Mouse (Mus musculus): ENCODE data around the gene Rpl36.

Rpl36 gene

GRCm38 (mm10) chr17:56613236-56613844, at the start of gene Rpl36:
TSS of gene Rpl36 (plus strand) at chr17:56613416.
- in situ Hi-C loops (cut with MboI; ENCODE audit: unreplicated experiment in 2 of 2), result loop anchor here in 1 of 2 experiments (5.0 kb wide), 1 partner anchor 34 kb away; no protein-coding TSS in a partner anchor

- in situ Hi-C loops (cut with MboI; ENCODE audit: unreplicated experiment in 2 of 2), result loop anchor here in 1 of 2 experiments (5.0 kb wide), 1 partner anchor 86 kb away; no protein-coding TSS in a partner anchor
These were observed 46.9 kb upstream of the Rpl36 start for GRCm38 (mm10) chr17:56566293-56566692.

- in situ Hi-C loops (cut with MboI; ENCODE audit: unreplicated experiment in 2 of 2), result loop anchor here in 1 of 2 experiments (5.0 kb wide), 1 partner anchor 85 kb away; no protein-coding TSS in a partner anchor
These were observed 46.3 kb upstream of the Rpl36 start for GRCm38 (mm10) chr17:56566918-56567317.

GRCm38 (mm10) chr17:56567370-56567769, 45.8 kb upstream of the Rpl36 start:
- in situ Hi-C loops (cut with MboI; ENCODE audit: unreplicated experiment in 2 of 2), result loop anchor here in 1 of 2 experiments (5.0 kb wide), 1 partner anchor 85 kb away; no protein-coding TSS in a partner anchor

GRCm38 (mm10) chr17:56570287-56570686, 42.9 kb upstream of the Rpl36 start:
- in situ Hi-C loops (cut with MboI; ENCODE audit: unreplicated experiment in 2 of 2), result no loop called here

- in situ Hi-C loops (cut with MboI; ENCODE audit: unreplicated experiment in 2 of 2), result no loop called here
These were observed 41.1 kb upstream of the Rpl36 start for GRCm38 (mm10) chr17:56572154-56572553.

GRCm38 (mm10) chr17:56572939-56573338, 40.3 kb upstream of the Rpl36 start:
- in situ Hi-C loops (cut with MboI; ENCODE audit: unreplicated experiment in 2 of 2), result no loop called here

- in situ Hi-C loops (cut with MboI; ENCODE audit: unreplicated experiment in 2 of 2), result loop anchor here in 1 of 2 experiments (5.0 to 25.0 kb wide), 2 partner anchors 179 to 704 kb away; partner anchors contain the start of genes Dus3l and Vav1
These were observed 30.1 kb upstream of the Rpl36 start for GRCm38 (mm10) chr17:56583071-56583470.

GRCm38 (mm10) chr17:56583611-56584256, 29.5 kb upstream of the Rpl36 start:
- in situ Hi-C loops (cut with MboI; ENCODE audit: unreplicated experiment in 2 of 2), result loop anchor here in 1 of 2 experiments (5.0 to 25.0 kb wide), 2 partner anchors 179 to 704 kb away; partner anchors contain the start of genes Dus3l and Vav1

GRCm38 (mm10) chr17:56584257-56585130, 28.7 kb upstream of the Rpl36 start, which contains the start of the genes Safb2 and Safb:
TSS of gene Safb2 (minus strand) at chr17:56584585.
TSS of gene Safb (plus strand) at chr17:56584825.
- in situ Hi-C loops (cut with MboI; ENCODE audit: unreplicated experiment in 2 of 2), result loop anchor here in 1 of 2 experiments (5.0 to 25.0 kb wide), 2 partner anchors 178 to 703 kb away; partner anchors contain the start of genes Dus3l and Vav1

GRCm38 (mm10) chr17:56585171-56585821, 27.9 kb upstream of the Rpl36 start:
- in situ Hi-C loops (cut with MboI; ENCODE audit: unreplicated experiment in 2 of 2), result loop anchor here in 1 of 2 experiments (25.0 kb wide), 1 partner anchor 702 kb away; the partner anchor contains the start of gene Vav1

GRCm38 (mm10) chr17:56587773-56588172, 25.4 kb upstream of the Rpl36 start:
- in situ Hi-C loops (cut with MboI; ENCODE audit: unreplicated experiment in 2 of 2), result loop anchor here in 1 of 2 experiments (25.0 kb wide), 1 partner anchor 700 kb away; the partner anchor contains the start of gene Vav1

- in situ Hi-C loops (cut with MboI; ENCODE audit: unreplicated experiment in 2 of 2), result loop anchor here in 1 of 2 experiments (25.0 kb wide), 1 partner anchor 698 kb away; the partner anchor contains the start of gene Vav1
These were observed 24.3 kb upstream of the Rpl36 start for GRCm38 (mm10) chr17:56588921-56589320.

- in situ Hi-C loops (cut with MboI; ENCODE audit: unreplicated experiment in 2 of 2), result loop anchor here in 1 of 2 experiments (25.0 kb wide), 1 partner anchor 695 kb away; the partner anchor contains the start of gene Vav1
These were observed 20.7 kb upstream of the Rpl36 start for GRCm38 (mm10) chr17:56592553-56592952.

GRCm38 (mm10) chr17:56593527-56594271, 19.5 kb upstream of the Rpl36 start:
- in situ Hi-C loops (cut with MboI; ENCODE audit: unreplicated experiment in 2 of 2), result loop anchor here in 1 of 2 experiments (25.0 kb wide), 1 partner anchor 694 kb away; the partner anchor contains the start of gene Vav1

- in situ Hi-C loops (cut with MboI; ENCODE audit: unreplicated experiment in 2 of 2), result no loop called here
These were observed 9.8 kb upstream of the Rpl36 start for GRCm38 (mm10) chr17:56603186-56604069.

GRCm38 (mm10) chr17:56604070-56604380, 9.2 kb upstream of the Rpl36 start:
- in situ Hi-C loops (cut with MboI; ENCODE audit: unreplicated experiment in 2 of 2), result no loop called here

GRCm38 (mm10) chr17:56604422-56604821, 8.8 kb upstream of the Rpl36 start:
- in situ Hi-C loops (cut with MboI; ENCODE audit: unreplicated experiment in 2 of 2), result no loop called here
